In the genomic region with DNA sequence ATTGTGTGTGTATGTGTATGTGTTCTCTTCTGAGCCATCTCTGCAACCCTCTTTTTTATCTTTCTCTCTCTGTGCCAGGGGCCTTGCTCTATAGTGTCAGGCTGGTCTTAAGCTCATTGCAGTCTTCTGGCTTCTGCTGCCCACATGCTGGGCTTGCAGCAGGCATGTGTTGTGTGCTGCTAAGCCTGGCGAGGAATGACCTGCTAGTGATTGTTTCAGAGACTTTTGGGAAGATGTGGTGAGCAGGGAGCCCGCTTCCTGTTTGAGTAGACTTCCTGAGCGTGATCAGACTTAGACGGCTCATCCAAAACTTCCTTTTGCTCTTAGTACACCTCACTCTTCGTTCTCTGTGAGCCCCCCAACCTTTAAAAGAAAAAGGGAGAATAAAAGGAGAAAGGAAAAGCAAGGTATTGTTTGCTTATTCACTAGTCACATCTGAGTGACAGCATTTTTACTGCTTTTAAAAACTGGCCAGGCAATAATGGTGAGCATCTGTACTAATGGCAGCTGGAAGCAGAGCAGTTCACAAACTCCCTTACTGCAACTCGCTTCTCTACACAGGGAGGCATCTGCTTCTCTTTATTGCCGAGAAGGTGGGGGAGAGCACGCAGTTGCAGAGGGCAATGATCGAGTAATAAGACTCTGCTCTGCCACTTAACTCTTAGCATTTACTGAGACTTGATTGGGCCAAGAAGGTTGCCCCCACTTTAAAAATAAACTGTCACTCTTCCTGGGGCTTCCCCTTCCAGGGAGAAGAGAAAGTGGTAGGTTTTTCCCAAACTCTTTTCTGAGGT, we compare ENCODE assay signal across 21 mouse cellular contexts. TPM values are rescaled to one million over a fixed set of nuclear protein-coding genes. Genes with fewer than 3 reads are reported as not detected.
DNase-seq lines count a peak whose midpoint lies in the region; ATAC-seq and TF ChIP-seq lines count a peak whose summit lies in the region.
"Had no signal": no experiment of that assay in that cellular context is flagged by ENCODE, and none has a peak within 500 bp of the region (broad histone marks: within the 10 kb centered on the region; RNA-seq: fewer than 3 reads in every experiment).

No protein-coding gene starts in this region.

- H3K9ac ChIP-seq in embryonic facial prominence, embryonic 13.5 days = no peak overlapping the region
- no peak overlapping the region for H3K9ac ChIP-seq in intestine, postnatal 0 days (ENCODE audit: low read depth, low read length)
- no peak overlapping the region for H3K9ac ChIP-seq in stomach, postnatal 0 days (ENCODE audit: low read length)
- H3K9ac ChIP-seq: hindbrain, embryonic 15.5 days; liver, embryonic 14.5 days had no signal

- peaks cover 21% of the 10 kb centered on the region for H3K4me1 ChIP-seq in bone marrow macrophage, adult 2 months (ENCODE audit: control insufficient read depth, insufficient read depth, low read length)
- peaks cover 12% of the 10 kb centered on the region for H3K4me1 ChIP-seq in embryonic facial prominence, embryonic 13.5 days
- peaks cover 14% of the 10 kb centered on the region for H3K4me1 ChIP-seq in limb, embryonic 10.5 days
- no peaks in the 10 kb centered on the region for H3K4me1 ChIP-seq in intestine, postnatal 0 days (replicated peaks; ENCODE audit: control insufficient read depth, insufficient read depth, low read length)
- no peaks in the 10 kb centered on the region for H3K4me1 ChIP-seq in stomach, postnatal 0 days (replicated peaks; ENCODE audit: control insufficient read depth, insufficient read depth)
- H3K4me1 ChIP-seq: hindbrain, embryonic 15.5 days had no signal

- no peak for TF ChIP-seq CTCF in bone marrow macrophage, adult 2 months (IDR thresholded peaks at IDR 0.05; ENCODE audit: low read depth, low read length)
- no peak for TF ChIP-seq CTCF in intestine, postnatal 0 days (IDR thresholded peaks at IDR 0.05; ENCODE audit: low read depth)
- TF ChIP-seq CTCF in stomach, postnatal 0 days (IDR thresholded peaks at IDR 0.05; ENCODE audit: low read depth) = no peak

- peak; percentile 51 for DNase-seq in embryo, embryonic 10 days (ENCODE audit: low spot score)
- no peak for DNase-seq in embryo, embryonic 9.5 days (ENCODE audit: extremely low spot score)
- DNase-seq in limb, embryonic 10.5 days (ENCODE audit: low spot score) = peak; percentile 47
- no peak for DNase-seq in right cerebral cortex, postnatal 25 days
- no peak for DNase-seq in stomach, postnatal 0 days (ENCODE audit: low spot score)
- DNase-seq: adrenal gland, postnatal 10 days; cerebellum, adult 8-10 months; gastrocnemius, postnatal 10 days; kidney, adult 18-20 months; kidney, postnatal 25 days; right cerebral cortex, postnatal 14 days had no signal

- TF ChIP-seq POLR2A in bone marrow macrophage, adult 2 months (IDR thresholded peaks at IDR 0.05; ENCODE audit: borderline replicate concordance, low read depth, low read length) = no peak

- no peak for ATAC-seq in embryonic facial prominence, embryonic 13.5 days (ENCODE audit: insufficient number of reproducible peaks, insufficient read depth, low FRiP score, low TSS enrichment, low read depth)
- ATAC-seq in intestine, postnatal 0 days = no peak
- no peak for ATAC-seq in stomach, postnatal 0 days (ENCODE audit: low FRiP score, low TSS enrichment)

- H3K27me3 ChIP-seq in embryonic facial prominence, embryonic 13.5 days = peaks cover 14% of the 10 kb centered on the region
- peaks cover 14% of the 10 kb centered on the region for H3K27me3 ChIP-seq in limb, embryonic 10.5 days (ENCODE audit: low read depth, poor library complexity, severe bottlenecking)
- 0 out of 2 replicates have a peak, but pooled peaks cover 3% of the 10 kb centered on the region for H3K27me3 ChIP-seq in intestine, postnatal 0 days (replicated peaks; ENCODE audit: control insufficient read depth, insufficient read depth, low read length)
- H3K27me3 ChIP-seq in stomach, postnatal 0 days (ENCODE audit: control insufficient read depth, insufficient read depth, low read length) = no peaks in the 10 kb centered on the region

- peak overlapping the region; percentile 12 for H3K4me3 ChIP-seq in bone marrow macrophage, adult 2 months (ENCODE audit: insufficient read depth, low read length)
- H3K4me3 ChIP-seq in embryonic facial prominence, embryonic 13.5 days = no peak overlapping the region
- no peak overlapping the region for H3K4me3 ChIP-seq in limb, embryonic 10.5 days
- no peak overlapping the region for H3K4me3 ChIP-seq in intestine, postnatal 0 days (ENCODE audit: low read depth, low read length)
- H3K4me3 ChIP-seq in stomach, postnatal 0 days (ENCODE audit: low read depth, low read length) = no peak overlapping the region
- H3K4me3 ChIP-seq: hindbrain, embryonic 15.5 days had no signal

- peak overlapping the region; percentile 84 for H3K27ac ChIP-seq in bone marrow macrophage, adult 2 months (ENCODE audit: insufficient read depth, low read depth, low read length)
- peak overlapping the region; percentile 33; the same call in 1 of the 2 replicates for H3K27ac ChIP-seq in embryonic facial prominence, embryonic 13.5 days
- peak overlapping the region; percentile 56; the same call in 1 of the 2 replicates for H3K27ac ChIP-seq in limb, embryonic 10.5 days
- no peak overlapping the region for H3K27ac ChIP-seq in intestine, postnatal 0 days (ENCODE audit: low read depth, low read length)
- H3K27ac ChIP-seq in stomach, postnatal 0 days (replicated peaks) = no peak overlapping the region
- H3K27ac ChIP-seq: hindbrain, embryonic 15.5 days; liver, embryonic 14.5 days had no signal

- TF ChIP-seq EP300 in stomach, postnatal 0 days (optimal IDR thresholded peaks at IDR 0.05) = no peak

- WGBS in embryonic facial prominence, embryonic 13.5 days = 26% methylated on average over 9 of the region's 9 CpGs
- WGBS in limb, embryonic 10.5 days = 33% methylated on average over 9 of the region's 9 CpGs
- WGBS in intestine, postnatal 0 days = 33% methylated on average over 9 of the region's 9 CpGs
- WGBS in stomach, postnatal 0 days = 39% methylated on average over 9 of the region's 9 CpGs

- H3K36me3 ChIP-seq in embryonic facial prominence, embryonic 13.5 days = no peaks in the 10 kb centered on the region
- H3K36me3 ChIP-seq in limb, embryonic 10.5 days = no peaks in the 10 kb centered on the region
- H3K36me3 ChIP-seq in intestine, postnatal 0 days (ENCODE audit: control insufficient read depth, insufficient read depth) = no peaks in the 10 kb centered on the region
- H3K36me3 ChIP-seq in stomach, postnatal 0 days (ENCODE audit: control insufficient read depth, insufficient read depth, low read length) = no peaks in the 10 kb centered on the region
- H3K36me3 ChIP-seq: hindbrain, embryonic 15.5 days had no signal

- H3K9me3 ChIP-seq in embryonic facial prominence, embryonic 13.5 days = no peaks in the 10 kb centered on the region
- no peaks in the 10 kb centered on the region for H3K9me3 ChIP-seq in limb, embryonic 10.5 days (replicated peaks)
- H3K9me3 ChIP-seq in intestine, postnatal 0 days (ENCODE audit: control insufficient read depth) = no peaks in the 10 kb centered on the region
- no peaks in the 10 kb centered on the region for H3K9me3 ChIP-seq in stomach, postnatal 0 days (ENCODE audit: control insufficient read depth, low read length)
- H3K9me3 ChIP-seq: hindbrain, embryonic 15.5 days had no signal

- no peak overlapping the region for H3K4me2 ChIP-seq in embryonic facial prominence, embryonic 13.5 days
- no peak overlapping the region for H3K4me2 ChIP-seq in intestine, postnatal 0 days (replicated peaks; ENCODE audit: low read depth)
- H3K4me2 ChIP-seq in stomach, postnatal 0 days (replicated peaks; ENCODE audit: low read depth) = no peak overlapping the region
- H3K4me2 ChIP-seq: hindbrain, embryonic 15.5 days had no signal

RNA-seq across cellular contexts. Expression of gene Sycp2l, which starts 5.2 kb away (rescaled TPM):
- not detected in 2 replicates for polyA plus RNA-seq in bone marrow macrophage, adult 2 months (2012; ENCODE audit: insufficient read depth, insufficient read length, missing spikeins)
- 0.11 TPM in 1 of 2 replicates, not detected in the other for polyA plus RNA-seq in embryonic facial prominence, embryonic 13.5 days (2015; fragmentation: Nextera tagmentation; extraction: Ambion mirVana)
- not detected in 2 replicates for polyA plus RNA-seq in limb, embryonic 10.5 days (2016; fragmentation: Nextera tagmentation; extraction: Ambion mirVana)
- polyA plus RNA-seq in intestine, postnatal 0 days (2015; fragmentation: Nextera tagmentation; extraction: Ambion mirVana) = 0.05 TPM in 1 of 2 replicates, not detected in the other
- 0.11 and 0.23 TPM in 2 replicates for polyA plus RNA-seq in stomach, postnatal 0 days (2015; fragmentation: Nextera tagmentation; extraction: Ambion mirVana)
- polyA plus RNA-seq: heart, postnatal 0 days; hindbrain, embryonic 15.5 days; liver, embryonic 14.5 days; lung, embryonic 16.5 days; neural tube, embryonic 11.5 days had no signal

RNA-seq across cellular contexts. Expression of gene Gcm2, which starts 8.5 kb away (rescaled TPM):
- polyA plus RNA-seq in bone marrow macrophage, adult 2 months (2012; ENCODE audit: insufficient read depth, insufficient read length, missing spikeins) = 0.66 and 1.1 TPM in 2 replicates
- not detected in 2 replicates for polyA plus RNA-seq in embryonic facial prominence, embryonic 13.5 days (2015; fragmentation: Nextera tagmentation; extraction: Ambion mirVana)
- 0.15 TPM in 1 of 2 replicates, not detected in the other for polyA plus RNA-seq in limb, embryonic 10.5 days (2016; fragmentation: Nextera tagmentation; extraction: Ambion mirVana)
- polyA plus RNA-seq in intestine, postnatal 0 days (2015; fragmentation: Nextera tagmentation; extraction: Ambion mirVana) = not detected in 2 replicates
- polyA plus RNA-seq in stomach, postnatal 0 days (2015; fragmentation: Nextera tagmentation; extraction: Ambion mirVana) = not detected in 2 replicates
- polyA plus RNA-seq: cortical plate, adult 2 months; frontal cortex, adult 2 months; heart, postnatal 0 days; hindbrain, embryonic 15.5 days; liver, embryonic 14.5 days; lung, embryonic 16.5 days had no signal

RNA-seq across cellular contexts. Expression of gene Mak, which starts 39.8 kb away (rescaled TPM):
- 1.5 and 2.8 TPM in 2 replicates for polyA plus RNA-seq in bone marrow macrophage, adult 2 months (2012; ENCODE audit: insufficient read depth, insufficient read length, missing spikeins)
- 0.66 and 0.91 TPM in 2 replicates for polyA plus RNA-seq in embryonic facial prominence, embryonic 13.5 days (2015; fragmentation: Nextera tagmentation; extraction: Ambion mirVana)
- 0.46 and 0.69 TPM in 2 replicates for polyA plus RNA-seq in limb, embryonic 10.5 days (2016; fragmentation: Nextera tagmentation; extraction: Ambion mirVana)
- 0.07 and 0.10 TPM in 2 replicates for polyA plus RNA-seq in intestine, postnatal 0 days (2015; fragmentation: Nextera tagmentation; extraction: Ambion mirVana)
- 0.23 and 0.24 TPM in 2 replicates for polyA plus RNA-seq in stomach, postnatal 0 days (2015; fragmentation: Nextera tagmentation; extraction: Ambion mirVana)

Comparison
In these comparisons a context has a peak if more than half of its experiments do, and no peak if none do; other contexts are left out.
1. DNase-seq: peak in embryo, embryonic 10 days (single experiment) and limb, embryonic 10.5 days (single experiment); none in embryo, embryonic 9.5 days (single experiment), right cerebral cortex, postnatal 25 days (single experiment) and stomach, postnatal 0 days (single experiment).
2. H3K27ac ChIP-seq: peak in bone marrow macrophage, adult 2 months (single experiment), embryonic facial prominence, embryonic 13.5 days (single experiment) and limb, embryonic 10.5 days (single experiment); none in intestine, postnatal 0 days (single experiment) and stomach, postnatal 0 days (single experiment).